Mouse (Mus musculus) inflammation-experienced regulatory T-cells, adult 6 months (primary cell): ENCODE data around the gene Dnaaf1. TPM values are rescaled to one million over a fixed set of nuclear protein-coding genes. Genes with fewer than 3 reads are reported as not detected.

Source experiments
- ATAC-seq: one replicate; pipeline ENCODE4 v1.8.0; 2017
- polyA plus RNA-seq, 3 experiments: library from polyadenylated mRNA; unstranded; fragments of 100-300 nt; shearing (Covaris generic); gene quantifications; one replicate each; pipeline ENCODE4 v1.2.1; 2017

Dnaaf1 gene
- polyA plus RNA-seq, 3 experiments from 2014 or later = not detected

DNA sequence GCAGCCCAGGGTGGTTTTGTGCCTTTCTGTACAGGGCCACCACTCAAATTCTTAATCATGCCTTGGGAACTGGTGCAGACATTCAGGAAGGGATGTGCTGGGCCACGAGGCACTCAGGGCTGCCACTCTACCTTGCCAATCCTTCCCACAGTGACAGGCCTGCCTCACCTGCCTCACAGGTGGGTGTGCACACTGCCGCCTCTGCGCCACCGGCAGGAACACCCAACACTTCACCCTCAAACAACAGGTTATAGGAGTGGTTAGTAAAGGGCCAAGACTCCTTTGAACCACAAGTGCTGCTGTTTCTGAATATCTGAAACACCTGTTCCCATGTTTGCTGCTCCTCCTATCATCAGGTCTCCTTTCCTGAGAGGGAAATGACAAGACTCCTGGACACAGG is 2.6 kb upstream of the Dnaaf1 start:
- no peak for ATAC-seq

DNA sequence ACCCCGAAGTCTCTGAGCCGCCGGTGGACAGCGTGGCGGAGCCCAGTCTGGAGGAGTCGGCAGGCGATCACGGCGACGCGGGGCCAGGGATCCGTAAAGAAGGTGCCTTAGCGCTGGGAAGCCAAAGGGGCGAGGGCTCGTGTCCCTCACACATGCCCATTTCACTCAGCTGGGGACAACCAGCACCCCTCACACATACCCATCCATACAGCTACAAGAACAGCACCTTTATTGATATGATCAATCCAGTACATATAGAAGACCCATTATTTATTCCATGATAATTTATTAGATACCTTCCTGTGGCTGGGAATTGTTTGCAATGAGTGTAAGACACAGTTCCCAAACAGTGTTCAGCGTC is 311 bp downstream of the Dnaaf1 start:
- ATAC-seq = no peak

DNA sequence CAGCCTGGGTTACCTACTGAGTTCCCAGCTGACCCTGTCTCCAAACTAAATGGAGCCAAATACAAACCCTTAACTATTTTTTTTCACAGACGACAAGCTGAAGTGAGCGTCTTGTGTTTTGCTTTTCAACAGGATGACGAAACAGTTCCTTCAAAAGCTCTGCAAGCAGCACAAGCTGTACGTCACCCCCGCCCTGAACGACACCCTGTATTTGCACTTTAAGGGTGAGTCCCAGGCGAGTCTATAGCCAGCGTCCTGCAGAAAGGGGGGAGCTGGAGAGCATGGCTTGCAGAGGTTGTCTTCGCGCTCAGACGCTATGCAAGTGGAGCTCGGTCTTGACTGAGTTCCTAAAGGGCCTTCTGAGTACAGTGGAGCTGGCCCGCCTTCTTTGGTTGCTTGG is 4.1 kb downstream of the Dnaaf1 start:
- no peak for ATAC-seq

DNA sequence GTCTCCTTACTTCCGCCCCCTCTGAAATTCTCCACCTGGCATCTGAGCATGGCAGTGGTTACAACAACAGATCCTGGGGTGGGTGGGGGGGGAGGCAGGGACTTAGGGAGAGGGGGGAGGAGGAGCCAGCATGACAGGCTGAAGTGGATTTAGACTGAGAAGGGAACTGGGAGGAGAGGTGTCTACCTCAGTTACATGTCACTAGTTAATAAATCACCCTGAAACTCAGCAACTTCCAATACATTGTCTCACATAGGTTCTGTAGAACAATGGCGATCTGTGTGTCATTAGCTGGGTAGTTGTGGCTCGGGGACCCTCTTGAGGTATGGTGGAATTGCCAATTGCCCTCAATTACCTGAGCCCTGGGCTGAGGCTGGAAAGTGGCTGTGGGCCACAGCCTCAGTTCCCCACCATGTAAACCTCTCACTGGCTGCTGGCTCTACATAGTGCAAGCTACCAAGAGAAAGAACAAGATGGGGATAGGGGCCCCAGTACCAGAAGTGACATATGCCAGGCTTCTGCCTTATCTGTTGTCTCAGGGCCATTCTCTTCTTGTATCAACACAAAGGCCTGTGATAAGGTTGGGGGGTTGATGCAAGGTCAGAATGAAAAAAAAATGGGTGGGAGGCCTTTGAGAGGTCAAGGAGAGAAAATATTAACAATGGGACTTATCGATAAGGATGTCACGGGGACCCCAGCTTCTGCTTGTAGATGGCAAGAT is 5.6 kb downstream of the Dnaaf1 start:
- ATAC-seq = no peak

DNA sequence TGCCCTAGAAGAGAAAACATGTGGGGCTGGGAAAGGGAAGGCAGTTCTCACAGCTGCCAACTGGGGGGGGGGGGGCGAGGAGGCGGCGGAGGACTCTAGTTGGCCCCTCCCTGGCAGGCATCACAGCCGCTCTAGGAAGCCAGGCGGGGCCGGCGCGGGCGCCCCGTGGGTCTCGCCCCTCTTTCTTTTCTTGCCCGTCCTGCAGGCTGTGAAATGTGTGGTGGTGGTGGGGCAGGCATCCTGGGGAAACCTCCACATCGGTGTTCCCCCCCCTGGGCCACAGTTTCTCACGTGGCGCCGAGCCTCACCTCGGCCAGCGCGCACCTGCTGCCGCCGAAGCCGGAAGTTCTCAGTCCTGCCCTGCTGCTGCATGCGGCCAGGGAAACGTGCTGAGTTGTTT is 10.9 kb downstream of the Dnaaf1 start:
- peak; percentile 92 for ATAC-seq

DNA sequence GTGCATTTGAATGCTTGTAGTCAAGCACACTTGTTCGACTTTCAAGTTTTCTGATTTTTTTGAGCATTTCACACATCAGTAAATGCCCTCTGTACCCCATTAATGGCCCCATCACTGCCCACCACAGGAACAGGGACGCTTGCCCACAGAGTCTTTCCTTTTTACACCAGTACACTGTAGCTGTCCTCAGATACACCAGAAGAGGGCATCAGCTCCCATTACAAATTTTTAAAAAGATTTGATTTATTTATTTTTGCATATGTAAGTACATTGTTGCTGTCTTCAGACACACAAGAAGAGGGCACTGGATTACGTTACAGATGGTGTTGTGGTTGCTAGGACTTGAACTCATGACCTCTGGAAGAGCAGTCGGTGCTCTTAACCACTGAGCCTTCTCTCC is 13.3 kb downstream of the Dnaaf1 start:
- ATAC-seq = no peak

DNA sequence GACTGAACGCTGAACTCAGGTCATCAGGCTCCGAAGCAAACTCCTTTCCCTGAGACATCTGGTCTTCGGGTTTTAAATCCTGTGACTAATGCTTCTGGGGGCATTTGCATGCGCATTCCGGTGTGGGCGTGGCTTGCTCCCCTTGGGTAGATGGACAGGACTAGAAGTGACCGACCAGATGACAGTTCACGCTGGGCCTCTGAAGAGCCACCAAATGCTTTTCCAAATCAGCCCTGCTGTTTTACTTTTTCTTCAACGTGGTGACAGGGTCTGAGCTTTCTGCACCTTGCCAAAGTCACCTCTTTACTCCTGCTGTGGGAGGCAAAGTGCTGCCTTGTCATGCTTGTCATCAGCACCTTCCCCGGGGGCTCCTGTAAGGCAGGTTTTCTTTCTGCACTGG is 13.8 kb downstream of the Dnaaf1 start:
- ATAC-seq = no peak

DNA sequence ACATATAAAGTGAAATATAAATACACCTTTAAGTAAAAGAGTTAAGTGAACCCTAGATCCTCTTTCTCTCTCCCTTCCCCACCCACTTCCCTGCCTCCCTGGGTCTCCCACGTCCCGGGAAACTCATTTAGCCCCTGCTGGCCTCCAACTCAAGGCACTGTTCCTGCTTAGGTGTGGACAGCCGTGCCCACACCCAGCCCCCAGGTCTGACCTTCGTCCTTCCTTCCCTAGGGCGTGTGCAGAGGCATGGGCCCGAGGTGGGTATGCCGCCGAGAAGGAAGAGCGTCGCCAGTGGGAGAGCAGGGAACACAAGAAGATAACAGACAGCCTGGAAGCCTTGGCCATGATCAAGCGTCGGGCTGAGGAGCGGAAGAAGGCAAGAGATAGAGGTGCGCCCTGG is 15.3 kb downstream of the Dnaaf1 start:
- no peak for ATAC-seq

DNA sequence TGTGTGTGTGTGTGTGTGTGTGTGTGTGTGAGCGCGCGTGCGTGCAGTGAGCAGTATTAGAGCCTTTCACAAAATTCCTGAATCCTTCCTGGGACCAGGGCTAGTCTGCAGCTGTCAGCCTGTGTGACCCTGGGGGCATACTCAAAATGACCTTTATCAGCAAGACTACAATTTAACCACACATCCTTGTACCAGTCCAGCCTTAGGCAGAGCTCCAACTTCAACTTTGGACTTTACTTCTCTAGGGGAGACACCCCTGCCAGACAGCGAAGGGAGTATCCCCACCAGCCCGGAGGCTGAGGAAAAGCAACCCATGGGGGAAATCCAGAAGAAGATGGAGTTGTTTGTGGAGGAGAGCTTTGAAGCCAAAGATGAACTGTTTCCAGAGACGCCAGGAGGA is 16.4 kb downstream of the Dnaaf1 start:
- ATAC-seq = no peak

DNA sequence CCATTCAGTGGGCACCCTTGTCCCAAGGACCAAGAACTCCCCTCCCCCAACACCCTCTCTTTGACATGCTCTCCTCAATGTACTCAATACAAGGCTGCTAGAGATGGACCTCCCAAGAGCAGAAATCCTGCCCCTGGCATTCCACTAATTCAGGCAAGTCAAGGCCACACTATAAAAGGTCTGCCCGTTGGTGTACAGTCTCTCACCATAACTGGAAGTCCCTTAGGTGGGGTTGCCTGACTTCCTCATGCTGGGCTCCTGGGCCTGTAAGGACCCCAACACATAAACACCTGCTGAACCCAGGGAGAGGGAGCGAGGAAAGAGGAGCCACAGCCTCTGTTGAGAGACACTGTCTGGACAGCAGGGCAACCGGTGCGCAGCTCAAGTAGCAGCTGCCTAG is 28.7 kb downstream of the Dnaaf1 start:
- no peak for ATAC-seq

DNA sequence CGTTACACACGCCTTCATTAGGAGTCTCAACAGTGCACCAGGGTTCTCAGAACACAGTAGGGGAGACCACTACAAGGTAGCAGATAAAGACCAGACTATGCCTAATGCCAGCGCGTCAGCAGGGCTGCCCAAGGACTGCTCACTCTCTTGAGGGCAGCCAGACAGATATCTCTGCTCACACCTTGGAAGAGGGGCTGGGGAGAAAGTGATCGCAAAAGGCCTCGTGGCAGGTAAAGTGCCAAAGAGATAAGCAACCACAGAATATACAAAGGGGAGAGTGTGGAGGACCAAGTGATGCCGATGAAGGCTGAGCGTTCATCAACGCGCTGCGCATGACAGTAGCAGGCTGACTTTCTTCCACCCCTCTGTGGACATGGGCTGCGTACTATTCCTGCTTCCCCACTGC is 29.4 kb downstream of the Dnaaf1 start:
- no peak for ATAC-seq

DNA sequence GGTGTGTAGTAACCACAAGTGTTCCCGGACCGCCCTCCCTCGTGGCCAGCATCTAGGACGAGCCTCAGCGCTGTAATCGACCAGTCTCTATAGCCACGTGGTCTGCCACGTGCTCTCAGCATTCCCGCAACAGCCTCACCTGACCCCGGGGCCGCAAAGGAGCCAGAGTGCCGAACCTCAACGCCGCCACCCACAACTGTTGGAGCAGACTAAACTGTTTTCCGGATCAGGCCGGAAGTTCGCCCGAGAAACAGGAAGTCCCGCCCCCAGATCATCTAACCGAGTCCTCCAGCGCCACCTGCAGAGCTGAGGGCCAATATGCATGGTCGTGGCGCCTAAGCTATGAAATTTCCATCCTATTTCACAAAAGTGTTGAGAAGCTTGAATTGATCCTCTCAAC is 30.0 kb downstream of the Dnaaf1 start, which contains the start of gene Taf1c:
TSS of gene Taf1c (minus strand) at position 227 of the 400 bp plus-strand sequence.
- peak; percentile 98 for ATAC-seq

DNA sequence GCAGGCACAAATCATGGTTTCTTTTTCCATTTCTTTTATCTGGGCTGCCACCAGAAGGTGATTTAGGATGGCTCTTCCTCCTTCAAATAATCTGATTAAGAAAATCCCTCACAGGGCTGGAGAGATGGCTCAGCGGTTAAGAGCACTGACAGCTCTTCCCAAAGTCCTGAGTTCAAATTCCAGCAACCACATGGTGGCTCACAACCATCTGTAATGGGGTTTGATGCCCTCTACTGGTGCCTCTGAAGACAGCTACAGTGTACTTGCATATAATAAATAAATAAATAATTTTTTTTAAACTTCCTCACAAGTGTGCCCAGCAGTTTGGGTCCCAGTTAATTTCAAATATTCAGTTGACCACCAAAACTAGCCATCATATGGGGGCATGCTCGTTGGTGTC is 31.2 kb downstream of the Dnaaf1 start:
- ATAC-seq = no peak

DNA sequence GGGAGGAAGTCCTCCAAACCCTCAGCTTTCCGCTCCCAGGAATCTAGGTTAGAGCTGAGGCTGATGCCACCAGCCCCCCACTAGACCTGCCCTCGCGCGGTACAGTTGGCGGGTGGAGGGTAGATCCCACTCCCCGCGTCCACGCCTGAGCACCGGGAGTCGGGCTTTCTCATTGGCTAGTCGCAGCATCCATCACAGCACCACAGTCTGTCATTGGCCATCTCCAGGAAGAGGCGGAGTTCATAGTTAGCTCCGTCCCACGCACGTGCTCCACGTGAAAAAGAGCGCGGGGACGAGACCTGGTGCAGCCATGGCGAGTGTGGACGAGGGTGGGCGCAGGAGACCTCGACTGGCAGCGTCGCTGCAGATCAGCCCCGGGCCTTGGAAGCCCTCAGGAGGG is 37.4 kb downstream of the Dnaaf1 start, which contains the start of gene Adad2:
TSS of gene Adad2 (plus strand) at position 277 of the 400 bp plus-strand sequence.
- no peak for ATAC-seq

DNA sequence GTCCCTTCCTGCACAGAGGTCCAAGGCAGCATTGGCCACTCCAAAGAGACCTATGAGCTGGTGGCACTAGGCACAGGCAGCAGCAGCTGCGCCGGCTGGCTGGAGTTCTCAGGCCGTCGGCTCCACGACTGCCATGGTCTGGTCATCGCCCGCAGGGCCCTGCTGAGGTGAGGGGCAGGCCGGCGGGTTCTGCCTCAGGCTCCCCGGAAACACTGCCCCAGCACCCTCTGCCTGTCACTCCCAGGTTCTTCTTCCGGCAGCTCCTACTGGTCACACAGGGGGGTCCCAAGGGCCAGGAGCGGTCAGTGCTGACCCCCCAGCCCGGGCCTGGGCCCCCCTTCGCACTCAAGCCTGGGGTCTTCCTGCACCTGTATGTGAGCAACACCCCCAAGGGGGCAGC is 40.1 kb downstream of the Dnaaf1 start:
- no peak for ATAC-seq

DNA sequence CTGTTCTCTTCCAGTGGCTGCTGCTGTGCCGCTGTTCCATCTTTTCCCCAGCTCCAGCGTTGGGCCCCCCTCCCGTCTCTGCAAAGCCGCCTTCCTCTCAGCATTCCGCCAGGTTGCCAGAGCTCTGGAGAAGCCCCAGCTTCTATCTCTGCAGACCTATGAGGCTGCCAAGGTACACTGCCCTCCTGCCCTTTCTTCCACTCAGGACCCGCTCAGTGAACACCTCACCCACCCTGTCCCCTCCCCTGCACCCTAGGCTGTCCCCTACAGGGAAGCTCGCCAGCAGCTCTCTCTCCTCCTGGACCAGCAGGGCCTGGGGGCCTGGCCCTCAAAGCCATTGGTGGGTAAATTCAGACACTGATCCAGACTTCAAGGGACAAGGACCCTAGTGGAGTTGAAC is 41.3 kb downstream of the Dnaaf1 start:
- no peak for ATAC-seq

DNA sequence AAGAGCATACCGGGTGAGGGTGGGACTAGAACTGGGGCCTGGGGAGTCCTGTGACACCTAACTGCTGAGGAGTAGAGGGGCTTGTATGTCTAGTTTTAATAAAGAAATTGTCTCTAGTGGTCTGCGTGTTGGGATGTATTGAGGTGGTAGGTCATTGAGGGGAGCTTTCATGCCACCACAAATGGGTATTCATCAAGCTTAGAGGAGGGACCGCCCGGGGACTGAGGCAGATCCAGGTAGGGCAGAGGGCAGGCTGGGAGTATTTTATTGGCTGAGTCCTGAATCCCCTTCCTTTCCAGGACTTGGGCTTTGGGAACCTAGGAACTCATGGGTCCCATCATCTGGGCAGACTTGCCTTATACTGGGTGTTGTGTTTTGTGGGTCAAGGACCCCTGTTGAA is 41.8 kb downstream of the Dnaaf1 start:
- ATAC-seq = no peak

DNA sequence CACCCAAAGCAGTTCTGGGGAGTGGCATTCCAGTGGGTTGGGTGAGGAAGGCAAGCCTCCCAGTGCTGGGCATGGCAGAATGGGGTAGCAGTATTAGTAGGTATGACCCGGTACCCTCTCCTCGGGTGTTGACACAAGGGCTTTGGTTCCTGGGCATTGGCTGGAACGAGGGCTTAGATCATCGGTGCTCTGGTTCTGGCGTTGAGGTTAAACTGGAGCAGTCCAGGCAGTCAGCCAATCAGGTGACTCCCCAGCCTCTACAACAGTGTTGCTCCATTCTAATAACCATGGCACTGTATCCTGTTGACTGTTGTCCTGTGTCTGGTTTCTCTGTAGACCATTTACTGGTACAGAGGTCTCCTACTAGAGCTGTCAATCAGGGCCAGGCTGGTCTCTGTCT is 42.6 kb downstream of the Dnaaf1 start:
- ATAC-seq = no peak

DNA sequence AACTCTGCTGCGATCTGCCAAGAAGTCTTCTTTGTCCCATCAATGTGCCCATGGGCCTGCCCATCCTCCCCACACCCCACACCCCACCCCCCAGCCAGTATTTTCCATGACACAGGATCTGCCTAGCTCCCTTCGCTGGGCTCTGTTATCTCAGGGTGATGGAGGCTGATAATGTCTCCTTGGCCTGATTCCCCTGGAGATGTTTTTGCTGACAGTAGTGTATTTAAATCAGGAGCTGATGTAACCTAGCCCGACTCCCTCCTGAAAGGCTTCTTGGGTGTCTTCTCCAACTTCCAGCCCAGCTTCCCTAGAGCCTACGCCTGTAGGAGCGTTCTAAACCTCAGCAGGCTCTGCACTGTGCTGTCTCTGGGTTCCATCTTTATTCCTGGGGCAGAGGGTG is 43.9 kb downstream of the Dnaaf1 start:
- ATAC-seq = no peak

DNA sequence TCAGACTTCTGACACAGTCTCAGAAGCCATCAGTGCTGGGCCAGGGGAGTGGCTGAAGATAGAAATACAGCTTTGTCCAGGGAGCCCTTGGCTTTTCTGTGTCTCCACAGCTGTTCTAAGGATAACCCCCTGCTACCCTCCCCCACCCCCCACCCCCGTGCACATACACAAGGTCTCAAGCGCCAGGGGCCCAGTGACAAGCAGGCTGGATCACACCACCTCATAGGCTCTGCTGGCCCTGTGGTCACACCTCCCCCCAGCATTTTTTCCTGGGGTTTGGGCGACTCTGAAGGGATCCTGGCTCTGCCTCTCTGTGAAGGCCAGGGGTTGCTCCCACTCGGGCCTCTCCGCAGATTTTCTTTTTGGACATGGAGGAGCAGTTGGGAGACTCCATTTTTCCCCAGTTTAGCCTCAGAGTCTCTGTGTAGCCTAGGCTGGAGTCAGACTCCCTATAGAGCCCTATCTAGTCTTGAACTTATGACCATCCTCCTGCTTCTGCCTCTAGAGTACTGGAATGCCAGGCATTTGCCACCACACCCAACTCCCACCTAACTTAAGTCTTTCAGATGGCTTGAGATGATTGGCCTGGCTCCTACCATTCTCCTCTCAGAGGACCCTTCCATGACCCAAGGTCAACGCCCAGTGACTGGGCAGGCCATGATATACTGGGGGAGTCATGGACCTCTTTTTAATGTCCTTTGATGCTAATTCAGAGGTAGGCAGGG is 45.2 kb downstream of the Dnaaf1 start:
- no peak for ATAC-seq

DNA sequence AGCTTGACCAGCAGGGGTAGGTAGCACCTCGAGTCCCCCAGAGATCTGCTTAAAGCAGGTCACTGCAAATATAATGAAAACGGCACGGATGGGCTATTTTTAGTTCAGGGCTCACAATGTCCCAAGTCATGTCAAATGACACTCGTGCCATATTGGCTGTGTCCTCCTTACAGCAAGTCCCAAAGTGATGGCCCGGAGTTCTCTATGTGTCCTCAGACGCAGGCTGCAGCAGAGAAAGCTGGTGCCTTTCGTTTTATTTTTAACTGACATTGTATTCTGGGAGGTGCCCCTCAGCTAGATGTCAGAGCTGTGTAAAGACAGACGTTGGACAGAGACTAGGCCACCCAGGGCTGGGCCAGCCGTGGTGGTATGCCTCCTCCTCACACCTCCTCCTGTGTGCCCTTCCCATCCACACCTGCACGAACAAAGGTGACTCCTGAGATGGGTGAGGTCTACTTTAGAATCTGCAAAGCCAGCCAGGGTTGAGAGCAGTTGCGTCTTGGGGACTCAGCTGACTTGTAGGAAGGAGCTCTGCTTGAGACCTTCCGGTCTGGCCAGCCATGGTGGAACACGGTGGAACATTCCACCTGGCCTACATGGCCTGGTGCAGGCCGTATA is 45.9 kb downstream of the Dnaaf1 start:
- ATAC-seq = no peak

DNA sequence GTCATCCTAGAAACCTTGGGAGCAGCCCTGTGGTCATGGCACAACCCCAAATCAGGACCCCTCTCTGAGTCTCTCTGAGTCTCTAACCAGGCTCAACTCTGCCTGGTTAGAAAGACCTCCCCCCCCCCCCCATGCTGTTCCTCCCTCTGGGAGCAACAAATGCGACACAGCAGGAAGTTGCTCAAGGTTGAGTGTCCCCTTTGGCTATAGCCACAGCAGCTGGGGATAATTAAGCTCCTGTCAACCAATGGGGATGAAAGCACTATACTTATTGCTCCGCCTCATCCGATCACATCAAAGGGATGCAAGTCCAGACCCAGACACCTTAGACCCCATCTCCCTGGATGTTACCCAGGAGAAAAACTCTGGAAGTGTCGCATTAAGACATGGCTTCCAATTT is 47.5 kb downstream of the Dnaaf1 start:
- ATAC-seq = no peak

DNA sequence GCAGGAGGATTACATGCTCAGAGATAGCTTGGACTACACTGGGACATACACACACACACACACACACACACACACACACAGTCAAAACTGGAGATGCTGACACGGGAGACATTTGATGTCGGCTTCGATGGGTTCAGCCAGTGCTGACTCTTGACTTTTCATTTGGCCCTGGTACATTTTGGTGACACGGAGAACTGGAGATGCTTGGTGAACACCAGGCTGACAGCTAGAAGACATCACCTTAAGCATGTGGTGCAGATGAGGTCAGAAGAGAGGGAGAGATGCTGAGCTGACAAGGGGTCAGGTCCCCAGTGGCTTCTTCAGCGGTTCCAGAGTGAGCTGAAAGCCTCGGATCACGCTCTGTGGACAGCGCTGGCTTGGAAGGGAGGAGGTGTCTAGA is 48.0 kb downstream of the Dnaaf1 start:
- ATAC-seq = no peak

DNA sequence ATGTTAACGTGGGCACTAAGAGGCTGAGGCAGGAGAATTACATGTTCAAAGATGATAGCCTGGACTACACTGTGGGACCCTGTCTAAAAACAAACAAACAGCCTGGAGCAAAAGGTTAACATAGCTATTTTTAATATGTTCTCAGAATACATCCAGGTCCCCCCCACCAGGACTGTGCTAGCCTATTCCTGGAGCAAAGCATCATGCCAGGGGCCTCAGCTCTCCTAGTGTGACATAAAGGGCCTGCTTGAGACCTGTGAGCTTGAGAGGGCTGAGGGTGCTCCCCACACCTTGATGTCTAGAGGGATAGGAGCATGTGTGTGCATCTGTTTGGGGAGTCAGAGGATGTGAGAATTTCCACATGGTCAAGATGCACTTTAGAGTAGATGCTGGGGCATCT is 48.7 kb downstream of the Dnaaf1 start:
- ATAC-seq = no peak
